Mouse (Mus musculus) midbrain, embryonic 16.5 days (tissue): Measurements from ENCODE around the gene Fam205a1. TPM values are rescaled to one million over a fixed set of nuclear protein-coding genes. Genes with fewer than 3 reads are reported as not detected.

Source experiments
- ATAC-seq: fragments of 200-750 bp; cut with Nextera tagmentation; 2 replicates; pipeline ENCODE4 v1.8.0; 2017; ENCODE audit warnings: moderate TSS enrichment
- H3K27ac ChIP-seq: fragments of 300-500 bp; sonication (generic); 2 replicates; pipeline ENCODE4 v1.5.1; 2014; ENCODE audit warnings: mild to moderate bottlenecking, low read length, mixed read lengths
- H3K27me3 ChIP-seq: fragments of 300-500 bp; sonication (generic); 2 replicates; pipeline ENCODE4 v1.6.1; 2014; ENCODE audit warnings: low read depth, low read length, mixed read lengths; ENCODE audit not compliant: control insufficient read depth, insufficient read depth
- H3K36me3 ChIP-seq: fragments of 300-500 bp; sonication (generic); 2 replicates; pipeline ENCODE4 v1.6.1; 2014; ENCODE audit warnings: mild to moderate bottlenecking, low read length, moderate library complexity, mixed read lengths; ENCODE audit not compliant: control insufficient read depth, insufficient read depth
- H3K4me1 ChIP-seq: fragments of 300-500 bp; sonication (generic); 2 replicates; pipeline ENCODE4 v1.6.1; 2014; ENCODE audit warnings: mild to moderate bottlenecking, low read length, mixed read lengths; ENCODE audit not compliant: control insufficient read depth, insufficient read depth
- H3K4me2 ChIP-seq: fragments of 300-500 bp; sonication (generic); 2 replicates; pipeline ENCODE4 v1.6.1; 2014; ENCODE audit warnings: mild to moderate bottlenecking, low read length, mixed read lengths
- H3K4me3 ChIP-seq: fragments of 300-500 bp; sonication (generic); 2 replicates; pipeline ENCODE4 v1.5.1; 2014; ENCODE audit warnings: low read depth, mild to moderate bottlenecking, low read length, moderate library complexity, mixed read lengths
- H3K9ac ChIP-seq: fragments of 300-500 bp; sonication (generic); 2 replicates; pipeline ENCODE4 v1.6.1; 2014; ENCODE audit warnings: low read depth, low read length, mixed read lengths
- H3K9me3 ChIP-seq: fragments of 300-500 bp; sonication (generic); replicated peaks from 2 replicates; pipeline ENCODE4 v1.6.1; 2014; ENCODE audit warnings: mild to moderate bottlenecking, low read length, mixed read lengths; ENCODE audit not compliant: control insufficient read depth, poor library complexity, severe bottlenecking
- WGBS: fragments of 180-500 bp; shearing (Covaris S2); extraction: QIAGEN DNeasy Blood & Tissue Kit; methylation state at CpG from one replicate; pipeline ENCODE4 v1.1.7; 2014; 5-methylcytosine and 5-hydroxymethylcytosine counted together
- polyA plus RNA-seq: library from polyadenylated mRNA; unstranded; fragments of >200 nt; fragmentation: Nextera tagmentation; extraction: Ambion mirVana; gene quantifications from 2 replicates; pipeline ENCODE4 v1.2.1, GENCODE M21; 2015

Gene Fam205a1
- polyA plus RNA-seq, 1 experiment from 2014 or later: 0.06 TPM

GRCm38 (mm10) chr4:42879829-42880676, 26.4 kb upstream of the Fam205a1 start:
- no peaks in the 10 kb centered on the region for H3K4me1 ChIP-seq
- WGBS: 77% methylated on average over 16 of the region's 16 CpGs
- H3K4me2 ChIP-seq: no peak overlapping the region
- H3K9me3 ChIP-seq: no peaks in the 10 kb centered on the region
- H3K36me3 ChIP-seq: no peaks in the 10 kb centered on the region
- no peak for ATAC-seq
- no peak overlapping the region for H3K9ac ChIP-seq
- H3K27me3 ChIP-seq: no peaks in the 10 kb centered on the region
- H3K27ac ChIP-seq: 0 out of 2 replicates have a peak overlapping the region, but pooled peaks have one; percentile 3
- no peak overlapping the region for H3K4me3 ChIP-seq

GRCm38 (mm10) chr4:42877657-42878056, 24.0 kb upstream of the Fam205a1 start:
- Histone ChIP-seq H3K4me2 (no peak overlapping the region), H3K4me3 (no peak overlapping the region), H3K4me1 (no peaks in the 10 kb centered on the region), H3K27ac (no peak overlapping the region), H3K36me3 (no peaks in the 10 kb centered on the region), H3K9ac (no peak overlapping the region), H3K27me3 (no peaks in the 10 kb centered on the region), H3K9me3 (no peaks in the 10 kb centered on the region)
- 93% methylated on average over 2 of the region's 2 CpGs for WGBS
- ATAC-seq: no peak

DNA sequence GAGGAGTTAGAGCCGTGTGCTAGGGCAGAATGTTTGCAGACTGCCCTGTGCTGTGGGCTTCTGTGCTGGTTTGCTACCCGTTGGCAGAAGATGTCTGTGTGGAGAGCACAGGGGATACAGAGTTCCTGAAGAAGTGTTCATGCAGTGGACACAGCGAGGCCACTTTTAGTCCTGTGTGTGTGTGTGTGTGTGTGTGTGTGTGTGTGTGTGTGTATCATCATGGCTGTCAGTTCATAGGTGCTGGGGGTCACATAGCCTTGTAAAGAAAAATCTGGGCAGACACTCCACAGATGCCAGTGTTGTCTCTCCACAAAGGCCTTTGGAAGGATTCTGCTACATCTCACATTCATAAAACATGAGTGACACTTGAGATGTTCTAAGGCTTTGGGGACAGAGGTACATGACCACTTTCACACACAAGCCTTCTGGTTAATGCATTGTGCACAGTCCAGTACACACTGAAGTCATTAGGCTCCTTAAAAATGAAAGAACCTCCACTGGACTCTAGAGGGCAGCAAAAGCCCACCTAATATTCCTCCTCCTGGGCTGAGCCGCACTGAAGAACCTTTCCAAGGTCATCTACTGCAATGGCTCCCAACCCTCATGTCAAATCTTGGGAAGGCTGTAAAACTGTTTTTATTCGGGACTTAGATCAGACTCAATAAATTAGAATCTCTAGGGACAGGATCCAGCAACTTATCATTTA, 23.1 kb upstream of the Fam205a1 start:
- no peaks in the 10 kb centered on the region for H3K4me1 ChIP-seq
- H3K4me3 ChIP-seq: no peak overlapping the region
- no peak overlapping the region for H3K4me2 ChIP-seq
- WGBS: 40% methylated on average over 5 of the region's 5 CpGs
- H3K9ac ChIP-seq: no peak overlapping the region; the same call in 1 of the 2 replicates
- ATAC-seq: peak; percentile 96
- H3K27ac ChIP-seq: no peak overlapping the region
- H3K9me3 ChIP-seq: no peaks in the 10 kb centered on the region
- no peaks in the 10 kb centered on the region for H3K36me3 ChIP-seq
- no peaks in the 10 kb centered on the region for H3K27me3 ChIP-seq

- ATAC-seq: no peak
- H3K4me3 ChIP-seq: no peak within 1 kb of the TSS
- no peak within 1 kb of the TSS for H3K9ac ChIP-seq
- H3K9me3 ChIP-seq: no peaks in the 10 kb centered on the region
- WGBS: 82% methylated on average over 7 of the region's 7 CpGs
- H3K4me2 ChIP-seq: no peak within 1 kb of the TSS
- no peak within 1 kb of the TSS for H3K27ac ChIP-seq
- no peaks in the 10 kb centered on the region for H3K4me1 ChIP-seq
- no peaks in the 10 kb centered on the region for H3K27me3 ChIP-seq
- H3K36me3 ChIP-seq: no peaks in the 10 kb centered on the region
Observed at GRCm38 (mm10) chr4:42874134-42874533, 20.4 kb upstream of the Fam205a1 start, which contains the start of gene Fam205c. Fam205c (minus strand) TSS chr4:42874234.

- Histone ChIP-seq H3K9ac (no peak overlapping the region), H3K27ac (no peak overlapping the region), H3K9me3 (no peaks in the 10 kb centered on the region), H3K4me1 (no peaks in the 10 kb centered on the region), H3K4me2 (no peak overlapping the region), H3K4me3 (no peak overlapping the region), H3K27me3 (no peaks in the 10 kb centered on the region), H3K36me3 (no peaks in the 10 kb centered on the region)
- WGBS: 89% methylated on average over 16 of the region's 16 CpGs
- no peak for ATAC-seq
Observed at GRCm38 (mm10) chr4:42872746-42873435, 19.2 kb upstream of the Fam205a1 start.

GRCm38 (mm10) chr4:42872151-42872550, 18.5 kb upstream of the Fam205a1 start:
- Histone ChIP-seq H3K4me1 (no peaks in the 10 kb centered on the region), H3K9me3 (no peaks in the 10 kb centered on the region), H3K27ac (no peak overlapping the region), H3K4me2 (no peak overlapping the region), H3K27me3 (no peaks in the 10 kb centered on the region), H3K4me3 (no peak overlapping the region), H3K36me3 (no peaks in the 10 kb centered on the region), H3K9ac (no peak overlapping the region)
- WGBS: 94% methylated on average over 7 of the region's 7 CpGs
- ATAC-seq: no peak

DNA sequence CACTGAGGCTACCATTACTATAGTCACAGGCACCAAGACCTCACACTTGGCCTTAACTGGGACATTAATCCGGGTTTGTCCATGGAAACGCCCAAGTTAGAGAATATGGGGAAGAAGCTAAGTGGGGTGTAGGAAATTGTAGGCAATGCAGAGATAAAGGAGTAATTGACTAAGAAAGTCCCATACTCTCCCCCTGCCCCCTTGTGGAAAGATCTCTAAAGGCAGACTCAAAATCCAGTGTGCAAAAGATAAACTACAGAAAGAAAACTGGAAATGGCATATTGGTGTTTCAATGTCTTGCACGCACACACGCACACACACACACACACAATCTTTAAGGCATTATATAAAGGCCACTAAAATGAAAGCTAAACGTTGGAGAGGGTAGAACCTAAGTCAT, 17.1 kb upstream of the Fam205a1 start:
- WGBS: 83% methylated on average over 5 of the region's 5 CpGs

GRCm38 (mm10) chr4:42868193-42868592, 14.5 kb upstream of the Fam205a1 start:
- 90% methylated on average over 5 of the region's 5 CpGs for WGBS
- Histone ChIP-seq H3K9ac (no peak overlapping the region), H3K4me1 (no peaks in the 10 kb centered on the region), H3K4me2 (no peak overlapping the region), H3K4me3 (no peak overlapping the region), H3K27me3 (no peaks in the 10 kb centered on the region), H3K9me3 (no peaks in the 10 kb centered on the region), H3K36me3 (no peaks in the 10 kb centered on the region), H3K27ac (no peak overlapping the region)
- ATAC-seq: no peak

More for the DNA sequence above, 17.1 kb upstream of the Fam205a1 start:
- H3K9ac ChIP-seq: no peak overlapping the region
- no peak for ATAC-seq
- no peak overlapping the region for H3K27ac ChIP-seq
- no peaks in the 10 kb centered on the region for H3K27me3 ChIP-seq
- H3K36me3 ChIP-seq: no peaks in the 10 kb centered on the region
- no peak overlapping the region for H3K4me3 ChIP-seq
- H3K4me1 ChIP-seq: no peaks in the 10 kb centered on the region
- H3K4me2 ChIP-seq: no peak overlapping the region
- H3K9me3 ChIP-seq: no peaks in the 10 kb centered on the region
